Mouse (Mus musculus): ENCODE results near the gene Zfp652.

- TF ChIP-seq POLR2A (IDR thresholded peaks at IDR 0.05; ENCODE audit: borderline replicate concordance, insufficient read depth, low read length) (peak; percentile 48), CTCF (IDR thresholded peaks at IDR 0.05; ENCODE audit: borderline replicate concordance, insufficient read depth, low read depth, low read length) (no peak)
These were observed 111.8 kb downstream of the Zfp652 start, which contains the start of gene Phospho1 for GRCm38 (mm10) chr11:95824071-95824876.
